Mouse (Mus musculus): ENCODE results near the gene Olfr539.
"Not testable (repeated sequence)": the region's sequence is repeated elsewhere in the genome, so short reads cannot be mapped to it uniquely, and the experiment has no call there.

Gene Olfr539

GRCm38 (mm10) chr7:140659630-140660029 lies at the start of gene Olfr539:
Olfr539 (plus strand) TSS chr7:140659930.
- DNase-seq: no peak

DNA sequence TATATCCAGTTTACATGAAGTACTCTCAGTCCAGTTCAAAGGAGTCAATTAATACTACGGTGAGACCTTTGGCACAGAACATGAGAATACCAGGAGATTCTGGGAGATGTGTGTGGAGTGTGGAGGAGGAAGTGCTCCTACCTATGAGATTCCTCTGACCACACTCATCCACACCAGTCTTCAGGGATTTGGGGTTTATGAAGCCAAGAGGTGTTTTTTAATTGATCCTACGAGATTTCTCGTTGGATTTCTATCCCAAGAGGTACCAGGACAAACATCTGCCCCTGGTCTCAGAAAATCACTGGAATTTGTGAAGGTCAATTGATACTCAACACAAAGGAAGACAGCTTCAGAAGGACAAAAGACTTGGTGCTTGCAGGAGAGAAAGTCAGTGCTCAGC lies 31.1 kb upstream of the Olfr539 start, which contains the start of gene Olfr61:
TSS of gene Olfr61 (plus strand) at position 301 of the 400 bp plus-strand sequence.
- not testable (repeated sequence) for DNase-seq

GRCm38 (mm10) chr7:140630559-140630958 lies 29.2 kb upstream of the Olfr539 start:
- no peak for DNase-seq

GRCm38 (mm10) chr7:140646152-140646551 lies 13.6 kb upstream of the Olfr539 start, which contains the start of gene Olfr53:
Olfr53 (plus strand) TSS chr7:140646452.
- no peak for DNase-seq

DNA sequence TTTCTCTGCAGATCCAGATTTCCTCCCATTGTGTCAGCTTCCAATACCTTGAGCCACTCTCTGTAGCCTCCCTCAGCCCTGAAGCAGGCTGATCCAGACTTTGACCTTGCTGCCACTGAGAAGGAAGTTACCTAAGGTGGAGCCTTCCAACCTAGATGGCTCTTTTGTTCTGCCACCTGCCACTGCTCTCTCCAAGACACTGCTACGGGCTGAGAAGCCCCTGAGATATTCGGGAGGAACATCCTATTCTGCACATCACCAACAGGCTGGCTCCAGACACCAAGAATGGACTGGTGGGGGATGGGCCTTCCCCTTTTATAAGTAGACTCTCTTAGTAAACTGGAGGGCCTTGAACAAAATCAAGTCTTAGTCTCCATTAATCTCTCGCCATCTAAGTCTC lies 11.0 kb downstream of the Olfr539 start:
- not testable (repeated sequence) for DNase-seq

- no peak for DNase-seq
These were observed 16.1 kb downstream of the Olfr539 start for GRCm38 (mm10) chr7:140675863-140676262.

- not testable (repeated sequence) for DNase-seq
These were observed 19.9 kb downstream of the Olfr539 start for GRCm38 (mm10) chr7:140679591-140679990.

- no peak for DNase-seq
These were observed 21.9 kb downstream of the Olfr539 start, which contains the start of gene Olfr45 for GRCm38 (mm10) chr7:140681651-140682050. Olfr45 (plus strand) TSS chr7:140681951.

- DNase-seq: no peak
These were observed 37.2 kb downstream of the Olfr539 start, which contains the start of gene Olfr541 for GRCm38 (mm10) chr7:140696967-140697366. Olfr541 (plus strand) TSS chr7:140697267.

DNA sequence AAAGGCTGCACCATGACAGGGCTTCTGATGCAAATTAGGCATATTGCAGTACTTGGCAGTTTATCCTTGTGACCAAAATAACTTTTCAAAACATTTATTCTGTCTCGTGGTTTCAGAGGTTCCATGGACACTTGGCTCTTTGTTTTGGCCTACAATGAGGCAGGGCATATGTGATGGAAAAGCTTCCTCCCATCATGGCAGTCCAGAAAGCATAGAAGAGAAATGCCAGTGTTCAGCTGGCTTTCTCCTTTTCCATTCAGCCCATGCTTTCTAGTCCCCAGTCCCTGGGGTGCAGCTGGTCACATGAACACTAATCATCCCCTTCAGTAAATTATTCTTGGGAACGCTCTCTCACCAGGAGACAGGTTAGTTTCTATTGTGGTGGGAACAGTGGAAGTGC lies 46.6 kb downstream of the Olfr539 start:
- no peak for DNase-seq

DNA sequence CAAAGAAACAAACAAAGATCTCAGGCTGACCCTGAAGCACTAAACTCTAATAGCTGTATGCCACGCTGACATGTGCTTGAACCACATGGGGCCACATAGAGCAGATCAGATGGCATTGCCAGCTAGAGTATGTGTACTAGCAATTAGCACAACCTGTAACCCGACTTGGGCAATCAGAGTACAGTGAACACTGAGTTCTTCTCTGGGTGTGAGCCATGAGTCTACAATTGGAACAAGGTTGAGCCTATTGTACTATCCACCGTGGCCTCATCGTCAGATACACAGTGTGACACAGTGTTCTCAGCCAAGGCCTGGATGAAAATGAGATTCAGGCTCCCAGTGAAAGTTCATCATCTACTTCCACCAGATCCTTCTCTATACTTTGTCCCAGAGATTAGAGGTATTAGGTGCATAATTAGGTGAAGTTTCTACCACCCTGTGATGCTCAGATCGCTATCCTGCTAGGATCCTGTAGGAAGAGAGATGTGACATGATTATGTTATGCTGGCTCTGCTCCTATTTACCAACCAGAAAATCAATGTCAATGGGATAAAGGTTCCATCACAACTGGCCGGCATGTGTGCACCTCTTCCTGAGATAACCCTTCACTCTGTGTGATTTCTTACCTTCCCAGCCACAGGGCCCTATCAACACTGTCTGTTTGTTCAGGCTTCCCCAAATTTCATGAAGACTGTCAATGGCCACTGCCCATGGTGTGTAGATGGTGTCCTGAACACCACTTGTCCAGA lies 48.0 kb downstream of the Olfr539 start:
- no peak for DNase-seq

GRCm38 (mm10) chr7:140717155-140718055 lies 57.7 kb downstream of the Olfr539 start:
- peak in 1 of 2 experiments; percentile 36 for DNase-seq

- no peak for DNase-seq
These were observed 61.4 kb downstream of the Olfr539 start for GRCm38 (mm10) chr7:140721095-140721494.

DNA sequence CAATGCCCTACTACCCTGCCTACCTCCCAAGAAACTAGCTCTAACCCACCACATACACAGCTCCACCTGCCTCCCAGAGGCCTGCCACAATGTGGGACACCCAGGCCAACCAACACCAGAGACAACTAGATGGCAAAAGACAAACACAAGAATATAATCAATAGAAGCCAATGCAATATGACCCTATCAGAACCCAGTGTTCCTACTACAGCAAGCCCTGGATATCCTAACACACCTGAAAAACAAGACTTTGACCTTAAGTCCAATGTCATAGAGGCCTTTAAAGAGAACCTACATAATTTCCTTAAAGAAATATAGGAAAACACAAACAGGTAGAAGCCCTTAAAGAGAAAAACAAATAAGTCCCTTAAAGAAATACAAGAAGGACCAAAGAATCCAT lies 65.8 kb downstream of the Olfr539 start:
- no peak for DNase-seq

All from kidney, postnatal 25 days (tissue).